Mouse (Mus musculus) frontal cortex, adult (tissue): ENCODE data around the gene Ufc1.
"Not testable (repeated sequence)": the region's sequence is repeated elsewhere in the genome, so short reads cannot be mapped to it uniquely, and the experiment has no call there.

ENCODE experiments used
- ATAC-seq: cut with Nextera tagmentation; 2 replicates; pipeline ENCODE4 v1.9.2; 2017; ENCODE audit warnings: mild to moderate bottlenecking, moderate library complexity, mixed read lengths; ENCODE audit not compliant: low TSS enrichment

Gene Ufc1

GRCm38 (mm10) chr1:171248386-171249226 lies 46.2 kb downstream of the Ufc1 start:
- ATAC-seq, result 0 out of 2 replicates have a peak, but pooled peaks have one; percentile 5

GRCm38 (mm10) chr1:171247916-171248315 lies 46.9 kb downstream of the Ufc1 start:
- ATAC-seq, result no peak

- no peak for ATAC-seq
Measured at GRCm38 (mm10) chr1:171247453-171247841, 47.4 kb downstream of the Ufc1 start.

- peak; percentile 89 for ATAC-seq
Measured at GRCm38 (mm10) chr1:171246709-171247452, 47.9 kb downstream of the Ufc1 start.

- ATAC-seq, result no peak
Measured at GRCm38 (mm10) chr1:171245353-171245752, 49.5 kb downstream of the Ufc1 start.

GRCm38 (mm10) chr1:171241952-171242351 lies 52.9 kb downstream of the Ufc1 start:
- ATAC-seq, result not testable (repeated sequence)

GRCm38 (mm10) chr1:171240911-171241310 lies 53.9 kb downstream of the Ufc1 start:
- ATAC-seq, result no peak

GRCm38 (mm10) chr1:171239992-171240744 lies 54.7 kb downstream of the Ufc1 start:
- no peak for ATAC-seq
